Mouse (Mus musculus): Measurements from ENCODE around the gene Nrm.
"Not testable (repeated sequence)": the region's sequence is repeated elsewhere in the genome, so short reads cannot be mapped to it uniquely, and the experiment has no call there.

The Nrm gene

GRCm38 (mm10) chr17:35834696-35835422, 26.3 kb upstream of the Nrm start:
- peak; percentile 56 for DNase-seq (ENCODE audit: low spot score)

GRCm38 (mm10) chr17:35835424-35836140, 25.5 kb upstream of the Nrm start:
- no peak for DNase-seq (ENCODE audit: low spot score)

GRCm38 (mm10) chr17:35836178-35836965, 24.7 kb upstream of the Nrm start:
- DNase-seq (ENCODE audit: low spot score), result peak; percentile 98

GRCm38 (mm10) chr17:35836991-35837422, 24.1 kb upstream of the Nrm start:
- DNase-seq (ENCODE audit: low spot score), result peak; percentile 82

- peak; percentile 63 for DNase-seq (ENCODE audit: low spot score)
Observed at GRCm38 (mm10) chr17:35837487-35837886, 23.6 kb upstream of the Nrm start.

- peak; percentile 97 for DNase-seq (ENCODE audit: low spot score)
Observed at GRCm38 (mm10) chr17:35838122-35838544, 23.0 kb upstream of the Nrm start, which contains the start of gene Tubb5. Tubb5 (minus strand) TSS chr17:35838306.

GRCm38 (mm10) chr17:35838570-35838969, 22.5 kb upstream of the Nrm start:
- DNase-seq (ENCODE audit: low spot score), result peak; percentile 37

- not testable (repeated sequence) for DNase-seq (ENCODE audit: low spot score)
Observed at GRCm38 (mm10) chr17:35839002-35839401, 22.1 kb upstream of the Nrm start.

GRCm38 (mm10) chr17:35840561-35840960, 20.6 kb upstream of the Nrm start:
- DNase-seq (ENCODE audit: low spot score), result no peak

- peak; percentile 100 for DNase-seq (ENCODE audit: low spot score)
Observed at GRCm38 (mm10) chr17:35841076-35841950, 19.8 kb upstream of the Nrm start, which contains the start of gene Mdc1. Mdc1 (plus strand) TSS chr17:35841515.

GRCm38 (mm10) chr17:35842006-35842405, 19.1 kb upstream of the Nrm start:
- no peak for DNase-seq (ENCODE audit: low spot score)

GRCm38 (mm10) chr17:35843514-35843913, 17.6 kb upstream of the Nrm start:
- DNase-seq (ENCODE audit: low spot score), result no peak

- peak; percentile 92 for DNase-seq (ENCODE audit: low spot score)
Observed at GRCm38 (mm10) chr17:35848112-35848511, 13.0 kb upstream of the Nrm start.

- no peak for DNase-seq (ENCODE audit: low spot score)
Observed at GRCm38 (mm10) chr17:35850974-35851373, 10.1 kb upstream of the Nrm start.

GRCm38 (mm10) chr17:35859371-35859770, 1.7 kb upstream of the Nrm start:
- DNase-seq (ENCODE audit: low spot score), result no peak

GRCm38 (mm10) chr17:35859835-35860234, 1.3 kb upstream of the Nrm start:
- no peak for DNase-seq (ENCODE audit: low spot score)

- no peak for DNase-seq (ENCODE audit: low spot score)
Observed at GRCm38 (mm10) chr17:35860831-35861197, 304 bp upstream of the Nrm start.

- DNase-seq (ENCODE audit: low spot score), result no peak
Observed at GRCm38 (mm10) chr17:35864832-35865353, 3.8 kb downstream of the Nrm start.

GRCm38 (mm10) chr17:35865481-35866280, 4.6 kb downstream of the Nrm start, which contains the start of gene Ppp1r18:
Ppp1r18 (plus strand) TSS chr17:35865593.
- DNase-seq (ENCODE audit: low spot score), result peak; percentile 76

- peak; percentile 77 for DNase-seq (ENCODE audit: low spot score)
Observed at GRCm38 (mm10) chr17:35866281-35866831, 5.2 kb downstream of the Nrm start.
